Mouse (Mus musculus) central nervous system, embryonic 11.5 days (tissue): ENCODE results near the gene Btbd6. TPM values are rescaled to one million over a fixed set of nuclear protein-coding genes. Genes with fewer than 3 reads are reported as not detected.

Experiments
- polyA plus RNA-seq: library from polyadenylated mRNA; depleted of rRNA; stranded (reverse); fragments of >200 nt; gene quantifications from 2 replicates; pipeline ENCODE4 v1.2.3, GENCODE M21; 2012; rRNA removed

Gene Btbd6
- polyA plus RNA-seq = 20.3 and 21.4 TPM in 2 replicates

GRCm38 (mm10) chr12:112976371-112977073 is at the start of gene Btbd6:
Gene Btbd6, plus strand, starts transcription at chr12:112976482.

GRCm38 (mm10) chr12:112929562-112930352 is 46.5 kb upstream of the Btbd6 start, which contains the start of gene Jag2:
Gene Jag2, minus strand, starts transcription at chr12:112929776.

GRCm38 (mm10) chr12:112941776-112942713 is 34.2 kb upstream of the Btbd6 start, which contains the start of gene Nudt14:
Gene Nudt14, minus strand, starts transcription at chr12:112942124.

GRCm38 (mm10) chr12:113000294-113001132 is 24.2 kb downstream of the Btbd6 start, which contains the start of gene Brf1:
Gene Brf1, minus strand, starts transcription at chr12:113000704.

GRCm38 (mm10) chr12:113013604-113014558 is 37.6 kb downstream of the Btbd6 start, which contains the start of gene Pacs2:
Gene Pacs2, plus strand, starts transcription at chr12:113014508.

Other genes with a start within 250 kb of the Btbd6 start
- gene Pld4, start 215.8 kb upstream of the Btbd6 start, polyA plus RNA-seq = 3.3 and 4.7 TPM in 2 replicates
- gene Ahnak2, start 173.8 kb upstream of the Btbd6 start, polyA plus RNA-seq = 0.29 and 0.41 TPM in 2 replicates
- 5.9 and 10.5 TPM in 2 replicates for gene Clba1, start 167.5 kb upstream of the Btbd6 start, polyA plus RNA-seq
- gene Cdca4, start 147.1 kb upstream of the Btbd6 start, polyA plus RNA-seq = 71.8 and 101 TPM in 2 replicates
- gene Gpr132, start 108.3 kb upstream of the Btbd6 start, polyA plus RNA-seq = 0.08 and 0.10 TPM in 2 replicates
- gene Jag2, start 46.7 kb upstream of the Btbd6 start, polyA plus RNA-seq = 19.3 and 19.6 TPM in 2 replicates
- gene Nudt14, start 34.4 kb upstream of the Btbd6 start, polyA plus RNA-seq = 32.2 and 39.3 TPM in 2 replicates
- gene Brf1, start 24.2 kb downstream of the Btbd6 start, polyA plus RNA-seq = 88.4 and 89.6 TPM in 2 replicates
- 47.2 and 55.8 TPM in 2 replicates for gene Pacs2, start 38.0 kb downstream of the Btbd6 start, polyA plus RNA-seq
- 0.07 and 0.09 TPM in 2 replicates for gene Tex22, start 98.0 kb downstream of the Btbd6 start, polyA plus RNA-seq
- gene Mta1, start 121.8 kb downstream of the Btbd6 start, polyA plus RNA-seq = 104 and 129 TPM in 2 replicates
- 128 and 134 TPM in 2 replicates for gene Crip2, start 163.8 kb downstream of the Btbd6 start, polyA plus RNA-seq
- gene Crip1, start 169.8 kb downstream of the Btbd6 start, polyA plus RNA-seq = 102 and 112 TPM in 2 replicates
- 37.7 and 56.1 TPM in 2 replicates for gene Tedc1, start 179.9 kb downstream of the Btbd6 start, polyA plus RNA-seq
- gene Tmem121, start 209.4 kb downstream of the Btbd6 start, polyA plus RNA-seq = 22.9 and 30.9 TPM in 2 replicates